Mouse (Mus musculus): ENCODE measurements around the gene Zfp362.

GRCm38 (mm10) chr4:128751006-128751405 is 54.8 kb downstream of the Zfp362 start:
- TF ChIP-seq MAZ (IDR thresholded peaks at IDR 0.05; ENCODE audit: low read depth, low read length) (no peak), CHD1 (IDR thresholded peaks at IDR 0.05; ENCODE audit: low read depth, low read length) (no peak), CHD2 (IDR thresholded peaks at IDR 0.05; ENCODE audit: low read length) (no peak), ETS1 (conservative IDR thresholded peaks at IDR 0.05; ENCODE audit: low read depth, low read length) (no peak), CTCF (conservative IDR thresholded peaks at IDR 0.05 in 1 of 2, IDR thresholded peaks at IDR 0.05 in 1 of 2; ENCODE audit: low read depth in 2 of 2, low read length in 2 of 2) (peak; percentile 28 to 67), RAD21 (IDR thresholded peaks at IDR 0.05; ENCODE audit: low read depth, low read length) (peak; percentile 63), HCFC1 (IDR thresholded peaks at IDR 0.05; ENCODE audit: low read depth, low read length) (no peak), ZKSCAN1 (IDR thresholded peaks at IDR 0.05; ENCODE audit: borderline replicate concordance, low read depth, low read length) (no peak), POLR2A (IDR thresholded peaks at IDR 0.05; ENCODE audit: low read depth, low read length) (no peak), MAFK (IDR thresholded peaks at IDR 0.05; ENCODE audit: insufficient replicate concordance, low read length) (no peak), POLR2AphosphoS2 (IDR thresholded peaks at IDR 0.05; ENCODE audit: low read depth, low read length) (no peak), USF1 (IDR thresholded peaks at IDR 0.05; ENCODE audit: low read depth, low read length) (no peak)
